Mouse (Mus musculus): ENCODE measurements around the gene Polr3g. TPM values are rescaled to one million over a fixed set of nuclear protein-coding genes. Genes with fewer than 3 reads are reported as not detected.

Polr3g gene
- total and polyA plus RNA-seq, 3 experiments, result 26.2 to 79.4 (median 36.8) TPM

DNA sequence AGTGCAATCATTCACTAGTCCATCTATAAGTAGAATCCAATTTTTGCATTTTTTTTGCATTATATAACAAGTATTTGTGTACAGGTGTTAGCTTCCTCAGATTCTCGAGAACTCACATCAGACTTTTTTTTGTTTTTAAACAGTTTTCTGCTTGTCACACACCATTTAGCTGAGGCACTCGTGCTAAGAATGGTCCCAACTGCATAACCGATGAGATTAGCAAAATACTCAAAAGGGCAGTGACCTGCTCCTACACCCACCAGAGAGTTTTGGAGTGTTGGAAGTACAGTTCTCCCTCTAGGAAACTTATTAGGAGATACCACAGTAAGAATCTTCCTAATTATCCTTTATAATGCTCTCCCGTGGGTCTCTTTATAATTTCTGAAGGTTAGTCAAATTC is 1.0 kb downstream of the Polr3g start:
- H3K9ac ChIP-seq (ENCODE audit: control insufficient read depth, low read depth, low read length, poor library complexity, severe bottlenecking), result peak overlapping the region; percentile 82
- H3K4me1 ChIP-seq (ENCODE audit: control insufficient read depth in 1 of 2, insufficient read depth in 2 of 2, low read length in 2 of 2), result peaks cover 8 to 29% of the 10 kb centered on the region in 2 experiments; a peak in 3 of 4 replicates

GRCm38 (mm10) chr13:81706311-81706710 is 4.5 kb downstream of the Polr3g start:
- Histone ChIP-seq H3K4me3 (ENCODE audit: control insufficient read depth in 1 of 2, insufficient read depth in 1 of 2, low read depth in 2 of 2, low read length in 2 of 2) (no peak overlapping the region), H3K4me1 (ENCODE audit: control insufficient read depth in 1 of 2, insufficient read depth in 2 of 2, low read length in 2 of 2) (peaks cover 3 to 24% of the 10 kb centered on the region in 2 experiments; a peak in 3 of 4 replicates), H3K36me3 (ENCODE audit: control insufficient read depth in 1 of 2, insufficient read depth in 2 of 2, low read length in 2 of 2) (peaks cover 0 to 39% of the 10 kb centered on the region in 2 experiments), H3K9me3 (replicated peaks; ENCODE audit: insufficient read depth, low read length) (no peaks in the 10 kb centered on the region), H3K79me2 (ENCODE audit: control insufficient read depth, insufficient read depth, low read length, poor library complexity) (peaks cover 46% of the 10 kb centered on the region), H3K9ac (ENCODE audit: control insufficient read depth, low read depth, low read length, poor library complexity, severe bottlenecking) (no peak overlapping the region), H3K27ac (ENCODE audit: control insufficient read depth, low read depth, low read length) (no peak overlapping the region), H3K27me3 (ENCODE audit: control insufficient read depth in 1 of 2, insufficient read depth in 2 of 2, low read length in 2 of 2) (no peaks in the 10 kb centered on the region)
- DNase-seq (ENCODE audit: low read depth, low spot score), result no peak
- TF ChIP-seq MAX (IDR thresholded peaks at IDR 0.05; ENCODE audit: low read length) (no peak), TCF12 (IDR thresholded peaks at IDR 0.05; ENCODE audit: low read depth, low read length) (no peak), BHLHE40 (IDR thresholded peaks at IDR 0.05; ENCODE audit: borderline replicate concordance, low read depth, low read length) (no peak), CHD2 (IDR thresholded peaks at IDR 0.05; ENCODE audit: low read length) (no peak), TBP (IDR thresholded peaks at IDR 0.05; ENCODE audit: low read depth, low read length) (no peak), SMC3 (IDR thresholded peaks at IDR 0.05; ENCODE audit: low read depth, low read length) (no peak), JUND (IDR thresholded peaks at IDR 0.05; ENCODE audit: low read depth, low read length) (no peak), ZC3H11A (IDR thresholded peaks at IDR 0.05; ENCODE audit: low read depth, low read length) (no peak), ZKSCAN1 (IDR thresholded peaks at IDR 0.05; ENCODE audit: low read depth, low read length) (no peak)

More for the DNA sequence above, 1.0 kb downstream of the Polr3g start:
- peaks cover 0 to 45% of the 10 kb centered on the region in 2 experiments; a peak in 3 of 4 replicates for H3K36me3 ChIP-seq (ENCODE audit: control insufficient read depth in 1 of 2, insufficient read depth in 2 of 2, low read length in 2 of 2)
- H3K27me3 ChIP-seq (ENCODE audit: control insufficient read depth in 1 of 2, insufficient read depth in 2 of 2, low read length in 2 of 2), result no peaks in the 10 kb centered on the region
- no peak for DNase-seq (ENCODE audit: low read depth, low spot score)
- no peaks in the 10 kb centered on the region for H3K9me3 ChIP-seq (replicated peaks; ENCODE audit: insufficient read depth, low read length)
- TF ChIP-seq EP300 (IDR thresholded peaks at IDR 0.05; ENCODE audit: low read depth in 1 of 2, low read length in 2 of 2) (peak in 1 of 2 experiments; percentile 3; a peak in 1 of 4 replicates), SIN3A (IDR thresholded peaks at IDR 0.05; ENCODE audit: low read length) (no peak), CHD1 (IDR thresholded peaks at IDR 0.05; ENCODE audit: low read depth, low read length) (peak; percentile 77; the same call in 1 of the 2 replicates), ZNF384 (IDR thresholded peaks at IDR 0.05; ENCODE audit: low read depth, low read length) (no peak)
- H3K4me3 ChIP-seq (ENCODE audit: control insufficient read depth in 1 of 2, insufficient read depth in 1 of 2, low read depth in 2 of 2, low read length in 2 of 2), result peak overlapping the region; percentile 72 to 90
- peaks cover 31% of the 10 kb centered on the region for H3K79me2 ChIP-seq (ENCODE audit: control insufficient read depth, insufficient read depth, low read length, poor library complexity)
- H3K27ac ChIP-seq (ENCODE audit: control insufficient read depth, low read depth, low read length), result peak overlapping the region; percentile 84

DNA sequence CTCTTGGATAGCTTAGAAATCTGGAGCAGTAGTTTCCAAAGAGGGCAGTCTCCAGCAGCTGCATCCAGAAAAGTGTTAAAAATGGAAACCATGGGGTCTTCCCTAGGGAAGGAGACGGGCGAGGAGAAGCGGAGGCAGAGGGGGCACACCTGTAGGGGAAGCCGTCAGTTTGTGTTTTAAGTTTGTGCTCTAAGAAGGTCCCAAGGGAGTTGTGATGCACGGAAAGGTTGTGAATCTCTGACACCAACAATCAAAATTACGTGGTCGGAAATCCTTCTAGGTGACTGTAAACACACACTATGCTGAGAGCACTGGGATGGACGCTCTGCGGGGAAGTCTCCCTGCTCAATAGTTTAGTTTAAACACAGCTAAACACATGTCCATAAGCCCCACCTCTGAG is 7.2 kb downstream of the Polr3g start:
- no peak for DNase-seq (ENCODE audit: low read depth, low spot score)
- H3K27ac ChIP-seq (ENCODE audit: control insufficient read depth, low read depth, low read length), result no peak overlapping the region
- H3K9ac ChIP-seq (ENCODE audit: control insufficient read depth, low read depth, low read length, poor library complexity, severe bottlenecking), result no peak overlapping the region
- H3K4me1 ChIP-seq (ENCODE audit: control insufficient read depth in 1 of 2, insufficient read depth in 2 of 2, low read length in 2 of 2), result peaks cover 8 to 19% of the 10 kb centered on the region in 2 experiments; a peak in 3 of 4 replicates
- no peak overlapping the region for H3K4me3 ChIP-seq (ENCODE audit: control insufficient read depth in 1 of 2, insufficient read depth in 1 of 2, low read depth in 2 of 2, low read length in 2 of 2)
- H3K9me3 ChIP-seq (replicated peaks; ENCODE audit: insufficient read depth, low read length), result no peaks in the 10 kb centered on the region
- peaks cover 36% of the 10 kb centered on the region for H3K79me2 ChIP-seq (ENCODE audit: control insufficient read depth, insufficient read depth, low read length, poor library complexity)
- peaks cover 7 to 32% of the 10 kb centered on the region in 2 experiments for H3K36me3 ChIP-seq (ENCODE audit: control insufficient read depth in 1 of 2, insufficient read depth in 2 of 2, low read length in 2 of 2)
- TF ChIP-seq NELFE (IDR thresholded peaks at IDR 0.05; ENCODE audit: low read depth, low read length) (no peak), RCOR1 (IDR thresholded peaks at IDR 0.05; ENCODE audit: low read depth, low read length) (no peak), ZMIZ1 (IDR thresholded peaks at IDR 0.05; ENCODE audit: low read depth, low read length) (no peak), HCFC1 (IDR thresholded peaks at IDR 0.05; ENCODE audit: low read depth, low read length) (no peak), ZC3H11A (IDR thresholded peaks at IDR 0.05; ENCODE audit: low read depth, low read length) (no peak), MAX (IDR thresholded peaks at IDR 0.05; ENCODE audit: low read length) (no peak), USF2 (IDR thresholded peaks at IDR 0.05; ENCODE audit: borderline replicate concordance in 1 of 2, insufficient read depth in 1 of 2, low read depth in 1 of 2, low read length in 2 of 2) (no peak), SMC3 (IDR thresholded peaks at IDR 0.05; ENCODE audit: low read depth, low read length) (no peak), MAFK (IDR thresholded peaks at IDR 0.05; ENCODE audit: borderline replicate concordance, low read depth, low read length) (no peak), ZKSCAN1 (IDR thresholded peaks at IDR 0.05; ENCODE audit: low read depth, low read length) (no peak), TCF12 (IDR thresholded peaks at IDR 0.05; ENCODE audit: low read depth, low read length) (no peak), MEF2A (IDR thresholded peaks at IDR 0.05; ENCODE audit: extremely low read depth, insufficient replicate concordance, low read depth, low read length, poor library complexity, severe bottlenecking) (no peak), CTCF (IDR thresholded peaks at IDR 0.05 in 2 of 3, conservative IDR thresholded peaks at IDR 0.05 in 1 of 3; ENCODE audit: control insufficient read depth in 1 of 3, insufficient read depth in 1 of 3, low read depth in 2 of 3, low read length in 3 of 3, poor library complexity in 1 of 3, severe bottlenecking in 1 of 3) (no peak), MXI1 (IDR thresholded peaks at IDR 0.05; ENCODE audit: low read depth, low read length) (no peak), EP300 (IDR thresholded peaks at IDR 0.05; ENCODE audit: low read depth in 1 of 2, low read length in 2 of 2) (no peak)
- H3K27me3 ChIP-seq (ENCODE audit: control insufficient read depth in 1 of 2, insufficient read depth in 2 of 2, low read length in 2 of 2), result no peaks in the 10 kb centered on the region
